ENCODE assay signal across 17 mouse cellular contexts in genomic region chr11:120167921-120168356, GRCm38 (mm10). TPM values are rescaled to one million over a fixed set of nuclear protein-coding genes. Genes with fewer than 3 reads are reported as not detected.
DNase-seq lines count a peak whose midpoint lies in the region; ATAC-seq lines count a peak whose summit lies in the region.
"Had no signal": no experiment of that assay in that cellular context is flagged by ENCODE, and none has a peak within 500 bp of the region (broad histone marks: within the 10 kb centered on the region; RNA-seq: fewer than 3 reads in every experiment).

No protein-coding gene starts in this region.

- no peak for DNase-seq in heart, adult 8-10 months (ENCODE audit: low spot score)
- DNase-seq in retina, postnatal 1 day = peak; percentile 25
- no peak for DNase-seq in retina, embryonic 14.5 days (ENCODE audit: low spot score)
- DNase-seq in adrenal gland, postnatal 25 days = peak; percentile 51
- DNase-seq in embryonic facial prominence, embryonic 10.5 days (ENCODE audit: low spot score) = no peak
- DNase-seq: cerebellum, adult 9-10 months; heart, postnatal 10 days; lung, adult 2 months; right cerebral cortex, postnatal 25 days had no signal

- H3K9me3 ChIP-seq in heart, embryonic 15.5 days (replicated peaks) = no peaks in the 10 kb centered on the region
- no peaks in the 10 kb centered on the region for H3K9me3 ChIP-seq in embryonic facial prominence, embryonic 10.5 days
- H3K9me3 ChIP-seq: hindbrain, embryonic 15.5 days; limb, embryonic 15.5 days had no signal

- H3K27ac ChIP-seq in heart, embryonic 15.5 days = peak overlapping the region; percentile 97; the same call in 1 of the 2 replicates
- no peak overlapping the region; the same call in 1 of the 2 replicates for H3K27ac ChIP-seq in embryonic facial prominence, embryonic 10.5 days (replicated peaks)
- H3K27ac ChIP-seq: hindbrain, embryonic 15.5 days; limb, embryonic 15.5 days; macrophage had no signal

- H3K4me2 ChIP-seq in heart, embryonic 15.5 days = no peak overlapping the region
- H3K4me2 ChIP-seq: hindbrain, embryonic 15.5 days; limb, embryonic 15.5 days had no signal

- no peaks in the 10 kb centered on the region for H3K27me3 ChIP-seq in heart, embryonic 15.5 days
- 0 out of 2 replicates have a peak, but pooled peaks cover 6% of the 10 kb centered on the region for H3K27me3 ChIP-seq in embryonic facial prominence, embryonic 10.5 days (replicated peaks; ENCODE audit: low read depth, poor library complexity, severe bottlenecking)
- H3K27me3 ChIP-seq: hindbrain, embryonic 15.5 days; Patski had no signal

- no peak overlapping the region for H3K4me3 ChIP-seq in heart, embryonic 15.5 days
- no peak overlapping the region for H3K4me3 ChIP-seq in embryonic facial prominence, embryonic 10.5 days
- H3K4me3 ChIP-seq: hindbrain, embryonic 15.5 days; limb, embryonic 15.5 days had no signal

- 71% methylated on average over 12 of the region's 12 CpGs for WGBS in heart, embryonic 15.5 days
- 38% methylated on average over 12 of the region's 12 CpGs for WGBS in embryonic facial prominence, embryonic 10.5 days

- no peaks in the 10 kb centered on the region for H3K36me3 ChIP-seq in heart, embryonic 15.5 days
- no peaks in the 10 kb centered on the region for H3K36me3 ChIP-seq in embryonic facial prominence, embryonic 10.5 days (replicated peaks)
- H3K36me3 ChIP-seq: hindbrain, embryonic 15.5 days; limb, embryonic 15.5 days had no signal

- no peak for ATAC-seq in heart, embryonic 15.5 days (replicated peaks; ENCODE audit: insufficient number of reproducible peaks, insufficient read depth, low FRiP score, low read depth)
- ATAC-seq in monocyte, adult 5-6 weeks (replicated peaks; ENCODE audit: insufficient number of reproducible peaks, low FRiP score, low TSS enrichment, poor library complexity, severe bottlenecking) = no peak
- ATAC-seq: CD4-positive, CD25-positive, alpha-beta regulatory T cell, adult 4 months; midbrain, embryonic 16.5 days; Patski had no signal

- peaks cover 68% of the 10 kb centered on the region for H3K4me1 ChIP-seq in heart, embryonic 15.5 days (replicated peaks)
- H3K4me1 ChIP-seq in embryonic facial prominence, embryonic 10.5 days = peaks cover 90% of the 10 kb centered on the region

- H3K9ac ChIP-seq in heart, embryonic 15.5 days = no peak overlapping the region
- H3K9ac ChIP-seq: hindbrain, embryonic 15.5 days; limb, embryonic 15.5 days had no signal

RNA-seq across cellular contexts. Expression of gene Slc38a10, which starts 16.8 kb away (rescaled TPM):
- polyA plus RNA-seq in heart, embryonic 15.5 days (2015; fragmentation: Nextera tagmentation; extraction: Ambion mirVana) = 77.5 and 91.4 TPM in 2 replicates
- 100 to 1,000 TPM in 1 of 4 experiments, 10 to 100 TPM in 3; 88.9 to 104 (median 91.6) TPM for total RNA-seq in heart, adult 8-10 months (2022)
- total RNA-seq in adrenal gland, postnatal 25 days (2021) = 122 and 163 TPM in 2 replicates
- polyA plus RNA-seq in embryonic facial prominence, embryonic 10.5 days (2016; fragmentation: Nextera tagmentation; extraction: Ambion mirVana) = 99.0 and 103 TPM in 2 replicates
- 40.6 to 56.4 TPM (median 42.9 TPM) in 3 replicates for total RNA-seq in monocyte, adult 5-6 weeks (2017)

Comparison
In these comparisons a context has a peak if more than half of its experiments do, and no peak if none do; other contexts are left out.
1. DNase-seq: peak in retina, postnatal 1 day (single experiment) and adrenal gland, postnatal 25 days (single experiment); none in heart, adult 8-10 months (single experiment), retina, embryonic 14.5 days (single experiment) and embryonic facial prominence, embryonic 10.5 days (single experiment).